Mouse (Mus musculus) retina, adult 2 months (tissue): ENCODE data around the gene Cpe.

Source experiments
- DNase-seq: peaks from one replicate; pipeline ENCODE4 v3.0.0-alpha.2; 2012; ENCODE audit warnings: low read depth, low spot score

Gene Cpe

DNA sequence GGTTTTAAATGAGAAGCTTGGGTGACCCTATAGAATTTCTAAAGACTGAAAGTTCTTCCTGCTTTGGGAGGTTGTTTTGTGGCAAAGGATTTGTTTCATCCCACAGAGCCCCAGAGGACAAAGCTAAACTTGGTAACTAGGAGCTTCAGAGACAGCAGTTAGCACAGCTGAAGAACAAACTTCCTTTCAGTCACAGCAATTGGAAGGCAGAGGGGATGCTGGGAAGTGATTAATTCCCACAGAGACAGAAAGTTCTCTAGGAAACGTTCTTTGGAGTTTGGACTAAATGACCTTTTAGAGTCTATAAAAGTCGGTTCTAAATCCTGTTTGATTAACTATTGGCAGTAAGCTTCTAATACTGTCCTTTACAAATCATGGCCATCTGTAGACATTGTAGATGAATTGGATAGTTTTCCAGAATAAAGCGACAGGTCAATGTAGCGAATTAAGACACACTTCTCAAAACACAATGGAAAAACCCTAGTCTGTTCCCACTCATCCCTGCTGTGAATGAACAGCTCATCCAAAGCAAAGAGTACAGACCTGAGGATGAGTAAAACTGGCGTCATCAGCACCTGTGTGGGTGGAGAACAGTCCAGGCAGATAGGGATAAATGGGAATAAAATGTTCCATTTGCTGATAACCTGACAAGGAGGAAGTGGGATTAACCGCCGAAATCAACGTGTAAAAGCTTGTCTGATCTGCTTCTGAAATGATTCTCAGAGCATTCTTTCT, 58.6 kb downstream of the Cpe start:
- no peak for DNase-seq

DNA sequence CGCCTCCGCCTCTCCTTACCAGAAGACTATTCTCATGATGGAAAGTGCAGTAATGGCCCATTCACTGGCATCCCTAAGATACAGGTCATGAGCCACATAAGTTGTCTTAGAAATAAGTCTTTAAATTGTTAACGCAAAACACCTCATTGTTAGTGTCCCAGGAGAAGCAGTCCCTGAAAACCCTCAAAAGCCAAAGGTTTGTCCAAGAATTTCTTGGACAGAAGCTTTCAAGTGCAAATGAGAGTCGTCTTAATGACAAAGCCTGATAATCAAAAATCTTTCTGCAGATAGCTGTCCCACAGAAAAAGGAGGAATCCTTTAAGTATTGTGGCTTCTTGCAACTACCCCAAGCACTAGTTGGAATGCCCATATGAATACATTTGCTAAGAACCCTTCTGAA, 60.7 kb downstream of the Cpe start:
- DNase-seq: no peak

- DNase-seq: no peak
Observed at GRCm38 (mm10) chr8:64631761-64632160, 61.1 kb downstream of the Cpe start.

- peak; percentile 15 for DNase-seq
Observed at GRCm38 (mm10) chr8:64629034-64629760, 63.7 kb downstream of the Cpe start.

GRCm38 (mm10) chr8:64628039-64628438, 64.8 kb downstream of the Cpe start:
- DNase-seq: no peak

- no peak for DNase-seq
Observed at GRCm38 (mm10) chr8:64624603-64625037, 68.2 kb downstream of the Cpe start.

- no peak for DNase-seq
Observed at GRCm38 (mm10) chr8:64620365-64621150, 72.3 kb downstream of the Cpe start.

DNA sequence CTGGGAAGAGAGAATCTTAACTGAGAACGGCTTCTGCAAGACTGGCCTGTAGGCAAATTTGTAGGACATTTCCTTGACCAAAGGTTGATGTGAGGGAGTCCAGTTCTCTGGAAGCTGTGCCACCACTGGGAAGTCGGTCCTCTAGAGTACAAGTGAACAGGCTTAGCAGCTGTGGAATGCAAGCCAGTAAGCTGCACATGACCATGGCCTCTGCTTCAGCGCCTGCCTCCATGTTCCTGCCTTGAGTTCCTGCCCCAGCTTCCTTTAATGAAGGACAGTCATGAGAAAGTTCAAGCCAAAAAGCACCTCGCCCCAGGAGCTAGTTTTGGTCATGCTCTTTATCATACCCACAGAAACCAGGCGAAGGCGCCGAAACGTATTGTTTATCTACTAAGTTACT, 73.2 kb downstream of the Cpe start:
- DNase-seq: no peak

- peak; percentile 58 for DNase-seq
Observed at GRCm38 (mm10) chr8:64618618-64619017, 74.2 kb downstream of the Cpe start.

- DNase-seq: no peak
Observed at GRCm38 (mm10) chr8:64616566-64616965, 76.3 kb downstream of the Cpe start.

- DNase-seq: no peak
Observed at GRCm38 (mm10) chr8:64615459-64615858, 77.4 kb downstream of the Cpe start.

- no peak for DNase-seq
Observed at GRCm38 (mm10) chr8:64613663-64614062, 79.2 kb downstream of the Cpe start.

DNA sequence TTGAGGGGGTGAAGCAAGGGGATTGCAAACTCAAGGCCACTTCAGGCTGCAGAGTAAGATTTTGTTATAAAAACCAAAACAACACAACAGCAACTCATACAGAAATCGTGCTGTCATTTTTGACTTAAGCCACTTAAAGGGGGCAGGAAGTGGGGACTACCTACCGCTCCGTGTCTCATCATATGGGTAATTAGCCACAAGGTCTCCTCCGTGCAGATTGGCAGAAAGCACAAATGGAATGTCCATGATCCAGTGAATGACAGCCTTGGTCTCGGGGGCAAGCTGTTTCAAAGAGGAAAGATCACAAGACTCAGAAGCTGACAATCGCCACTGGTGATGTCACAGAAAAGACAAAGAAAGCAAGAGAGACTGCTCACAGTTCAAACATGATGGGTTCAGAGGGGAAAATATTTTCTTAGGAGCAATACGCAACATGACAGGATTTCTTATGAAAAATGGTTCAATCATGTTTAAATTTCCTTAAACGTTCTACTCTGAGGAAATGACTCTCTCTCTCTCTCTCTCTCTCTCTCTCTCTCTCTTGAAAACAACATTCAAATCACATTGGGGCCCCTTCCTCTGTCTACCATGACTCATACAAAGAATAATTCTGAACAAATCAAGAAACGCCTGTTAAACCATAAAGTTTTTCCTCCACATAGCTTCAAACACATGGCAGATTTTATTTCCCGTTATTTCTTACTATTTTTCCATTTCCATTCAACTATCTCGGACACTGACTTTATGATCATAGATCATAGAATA, 81.5 kb downstream of the Cpe start:
- DNase-seq: no peak

GRCm38 (mm10) chr8:64608931-64609330, 83.9 kb downstream of the Cpe start:
- no peak for DNase-seq

DNA sequence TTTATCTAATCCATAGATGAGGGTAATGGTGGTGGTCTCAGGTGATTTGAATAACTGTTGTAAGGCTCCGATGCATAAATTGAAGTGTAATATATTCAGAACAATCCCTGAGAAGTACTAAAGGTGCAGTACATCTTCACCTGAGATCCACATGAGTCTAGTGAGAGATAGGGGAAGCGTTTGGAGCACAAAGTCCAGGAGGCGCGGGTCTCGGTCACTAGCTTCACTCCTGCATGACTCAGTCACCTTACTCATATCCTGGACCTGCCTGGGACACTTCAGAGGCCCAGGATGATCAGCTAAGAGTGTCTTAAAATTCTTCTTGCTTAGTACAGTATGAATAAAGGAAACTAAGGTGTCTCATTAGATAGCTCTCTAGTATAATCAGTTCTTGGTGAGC, 86.8 kb downstream of the Cpe start:
- DNase-seq: no peak

DNA sequence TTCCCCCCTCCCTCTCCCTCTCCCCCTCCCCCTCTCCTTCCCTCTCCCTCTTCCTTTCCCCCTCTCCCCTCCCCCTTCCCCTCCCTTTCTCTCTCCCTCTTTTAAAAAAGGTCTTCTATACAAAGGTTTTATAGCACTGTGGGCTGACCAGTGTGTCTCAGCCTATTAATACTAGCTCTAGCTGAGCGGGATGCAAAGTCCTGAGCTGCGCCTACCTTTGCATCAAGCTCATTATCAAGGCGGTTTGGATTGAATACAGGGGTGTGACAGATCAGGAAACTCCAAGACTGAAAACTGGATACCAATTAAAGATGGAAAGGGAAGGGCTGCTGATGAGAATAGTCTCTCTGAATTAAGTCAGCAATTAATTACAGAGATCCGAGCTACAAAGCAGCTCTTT, 94.6 kb downstream of the Cpe start:
- no peak for DNase-seq

DNA sequence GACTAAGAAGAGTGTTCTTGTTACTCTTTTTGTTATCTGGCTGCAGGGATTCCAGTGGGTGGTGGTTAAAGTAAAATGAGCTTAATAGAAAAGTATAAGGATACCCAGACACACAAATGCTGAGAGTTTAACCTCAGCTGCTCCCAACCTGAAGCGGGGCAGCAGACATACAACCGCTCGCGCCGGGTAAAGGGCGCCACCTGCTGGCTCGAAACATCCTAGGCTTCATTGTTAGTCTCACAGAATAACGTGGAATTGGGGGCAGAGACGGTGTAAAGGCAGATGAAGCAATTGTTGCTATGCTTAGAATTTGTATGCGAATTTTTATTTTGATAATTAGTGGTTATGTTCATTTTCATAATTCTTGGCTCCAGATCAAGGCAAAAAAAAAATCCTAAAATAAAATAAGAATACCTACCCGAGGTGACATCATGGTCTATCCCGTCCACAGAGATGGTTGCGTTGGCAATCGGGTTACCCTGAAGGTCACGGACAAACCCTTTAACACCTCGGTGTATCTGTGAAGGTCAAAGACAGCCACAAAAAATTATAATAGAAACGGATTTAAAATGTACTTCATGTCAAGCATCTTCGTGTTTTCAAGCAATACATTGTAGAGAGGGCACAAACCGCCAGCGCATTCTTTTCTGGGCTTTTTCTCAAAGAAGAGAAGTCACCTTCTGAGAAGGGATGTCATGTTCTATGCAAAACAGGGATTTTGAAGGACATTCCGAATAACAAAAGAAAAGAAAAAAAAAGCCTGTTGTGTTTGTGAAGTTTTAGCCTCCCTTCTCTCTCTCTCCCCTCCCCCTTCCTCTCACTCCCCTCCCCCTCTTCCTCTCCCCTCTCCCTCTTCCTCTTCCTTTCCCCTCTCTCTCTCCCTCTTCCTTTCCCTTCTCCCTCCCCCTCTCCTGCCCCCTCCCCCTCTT, 95.5 kb downstream of the Cpe start:
- peak; percentile 33 for DNase-seq

DNA sequence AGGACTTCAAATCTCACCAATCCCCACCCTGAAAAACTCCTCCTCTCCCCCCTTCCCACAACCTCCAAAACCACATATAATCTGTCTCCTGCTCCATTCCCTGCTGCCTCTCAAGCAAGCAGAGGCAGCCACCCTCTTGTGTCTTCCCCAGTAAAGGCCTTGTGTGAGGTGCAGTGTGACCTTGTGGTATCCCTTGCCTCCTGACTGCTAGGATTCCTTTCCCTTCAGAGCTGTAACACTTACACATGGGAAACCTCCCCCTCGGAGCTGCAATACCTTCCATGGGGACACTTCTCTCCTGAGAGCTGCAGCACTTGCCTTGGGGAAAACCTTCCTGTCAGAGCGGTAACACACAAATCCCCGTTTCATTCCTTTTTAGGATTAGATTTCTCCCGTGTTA, 96.5 kb downstream of the Cpe start:
- no peak for DNase-seq

DNA sequence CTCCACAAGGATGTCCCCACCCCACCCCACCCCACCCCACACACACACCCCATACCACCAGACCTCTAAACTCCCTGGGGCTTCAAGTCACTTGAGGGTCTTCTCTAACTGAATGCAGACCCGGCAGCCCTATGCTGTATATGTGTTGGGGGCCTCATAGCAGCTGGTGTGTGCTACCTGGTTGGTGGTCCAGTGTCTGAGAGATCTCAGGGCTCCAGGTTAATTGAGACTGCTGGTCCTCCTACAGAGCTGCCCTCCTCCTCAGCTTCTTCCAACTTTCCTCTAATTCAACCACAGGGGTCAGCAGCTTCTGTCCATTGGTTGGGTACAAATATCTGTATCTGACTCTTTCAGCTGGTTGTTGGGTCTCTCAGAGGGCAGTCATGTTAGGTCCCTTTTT, 102.4 kb downstream of the Cpe start:
- DNase-seq: no peak

GRCm38 (mm10) chr8:64582887-64583286, 110.0 kb downstream of the Cpe start:
- DNase-seq: no peak

- DNase-seq: no peak
Observed at GRCm38 (mm10) chr8:64578221-64578620, 114.6 kb downstream of the Cpe start.
